Mouse (Mus musculus) G1E (cell line): ENCODE measurements around the gene Cfap73.

Experiments
- CTCF ChIP-seq: IDR thresholded peaks from 2 replicates; pipeline ENCODE4 v1.5.1; 2012; ENCODE audit warnings: low read depth, low read length, inconsistent platforms, mixed read lengths
- GATA2 ChIP-seq: IDR thresholded peaks from 2 replicates; pipeline ENCODE4 v1.6.1; 2012; ENCODE audit warnings: low read depth, low read length, inconsistent platforms, borderline replicate concordance
- POLR2AphosphoS5 ChIP-seq: IDR thresholded peaks from 2 replicates; pipeline ENCODE4 v1.6.1; 2012; ENCODE audit warnings: low read depth, low read length, inconsistent platforms; ENCODE audit not compliant: insufficient replicate concordance

GRCm38 (mm10) chr5:120674229-120675145 is 40.5 kb upstream of the Cfap73 start:
- no peak for TF ChIP-seq CTCF
- TF ChIP-seq GATA2: no peak
- TF ChIP-seq POLR2AphosphoS5: no peak
